In the genomic region with DNA sequence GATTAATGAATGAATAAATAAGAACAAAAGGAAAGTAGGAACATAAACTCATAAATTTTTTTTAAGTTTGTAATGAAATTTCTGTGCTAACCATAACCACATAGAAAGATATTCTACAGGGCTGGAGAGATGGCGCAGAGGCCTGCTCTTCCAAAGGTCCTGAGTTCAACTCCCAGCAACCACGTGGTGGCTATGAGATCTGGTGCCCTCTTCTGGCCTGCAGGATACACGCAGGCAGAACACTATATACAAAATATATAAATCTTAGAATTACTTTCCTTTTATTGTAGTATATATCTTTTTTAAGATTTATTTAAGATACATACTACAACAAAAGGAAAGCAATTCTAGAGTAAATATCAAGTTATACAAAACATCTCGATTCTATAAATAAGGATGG, we compare ENCODE assay signal across 15 mouse cellular contexts. TPM values are rescaled to one million over a fixed set of nuclear protein-coding genes. Genes with fewer than 3 reads are reported as not detected.
DNase-seq lines count a peak whose midpoint lies in the region; ATAC-seq and TF ChIP-seq lines count a peak whose summit lies in the region.
"Had no signal": no experiment of that assay in that cellular context is flagged by ENCODE, and none has a peak within 500 bp of the region (broad histone marks: within the 10 kb centered on the region; RNA-seq: fewer than 3 reads in every experiment).

No protein-coding gene starts in this region.

- 87% methylated on average over 4 of the region's 4 CpGs for WGBS in kidney, postnatal 0 days
- WGBS in liver, embryonic 14.5 days (ENCODE audit: insufficient replicate concordance) = 64% methylated on average over 4 of the region's 4 CpGs

- no peak overlapping the region for H3K4me2 ChIP-seq in kidney, postnatal 0 days (ENCODE audit: low read length)
- H3K4me2 ChIP-seq in liver, embryonic 14.5 days (ENCODE audit: low read depth) = no peak overlapping the region
- H3K4me2 ChIP-seq: embryonic facial prominence, embryonic 13.5 days; limb, embryonic 15.5 days had no signal

- DNase-seq in kidney, postnatal 0 days (ENCODE audit: low spot score) = no peak
- DNase-seq in kidney, postnatal 10 days = no peak
- peak; percentile 38 for DNase-seq in A20 (ENCODE audit: low read depth, low spot score)
- DNase-seq in liver, embryonic 14.5 days (ENCODE audit: low read depth in 3 of 3, low spot score in 3 of 3) = no peak
- no peak for DNase-seq in adrenal gland, adult 8-10 months
- no peak for DNase-seq in kidney, postnatal 25 days
- DNase-seq in spleen, postnatal 36 days (ENCODE audit: low spot score in 2 of 2) = no peak
- DNase-seq: adrenal gland, postnatal 36 days; cerebellum, adult 9-10 months; kidney, adult 8-10 months; right cerebral cortex, postnatal 14 days had no signal

- H3K36me3 ChIP-seq in kidney, postnatal 0 days (ENCODE audit: insufficient read depth, low read length) = peaks cover 18% of the 10 kb centered on the region
- peaks cover 48% of the 10 kb centered on the region for H3K36me3 ChIP-seq in ES-Bruce4 (ENCODE audit: control insufficient read depth, insufficient read depth, low read length, poor library complexity, severe bottlenecking)
- no peaks in the 10 kb centered on the region; the same call in 1 of the 2 replicates for H3K36me3 ChIP-seq in liver, embryonic 14.5 days (replicated peaks; ENCODE audit: control insufficient read depth, insufficient read depth, low read depth)

- no peak overlapping the region for H3K4me3 ChIP-seq in kidney, postnatal 0 days (replicated peaks; ENCODE audit: low read depth, low read length)
- no peak overlapping the region for H3K4me3 ChIP-seq in ES-Bruce4 (ENCODE audit: low read depth, low read length)
- H3K4me3 ChIP-seq in liver, embryonic 14.5 days (ENCODE audit: insufficient read depth in 1 of 2, low read depth in 2 of 2, low read length in 2 of 2) = no peak overlapping the region
- H3K4me3 ChIP-seq: embryonic facial prominence, embryonic 13.5 days; limb, embryonic 15.5 days had no signal

- no peak for TF ChIP-seq EP300 in ES-Bruce4 (IDR thresholded peaks at IDR 0.05; ENCODE audit: insufficient read depth, low read depth, low read length)
- TF ChIP-seq EP300 in liver, embryonic 14.5 days (IDR thresholded peaks at IDR 0.05; ENCODE audit: low read depth) = no peak

- H3K4me1 ChIP-seq in kidney, postnatal 0 days (replicated peaks; ENCODE audit: insufficient read depth, low read length) = peaks cover 11% of the 10 kb centered on the region
- peaks cover 2% of the 10 kb centered on the region for H3K4me1 ChIP-seq in ES-Bruce4 (ENCODE audit: control insufficient read depth, insufficient read depth, low read length)
- peaks cover 6 to 11% of the 10 kb centered on the region in 2 experiments for H3K4me1 ChIP-seq in liver, embryonic 14.5 days (replicated peaks; ENCODE audit: control insufficient read depth in 2 of 2, insufficient read depth in 2 of 2, low read length in 1 of 2)
- H3K4me1 ChIP-seq: limb, embryonic 15.5 days had no signal

- peak; percentile 48 for TF ChIP-seq CTCF in kidney, postnatal 0 days (IDR thresholded peaks at IDR 0.05; ENCODE audit: low read depth)
- peak; percentile 40 for TF ChIP-seq CTCF in ES-Bruce4 (IDR thresholded peaks at IDR 0.05; ENCODE audit: low read depth, low read length)
- peak; percentile 65 for TF ChIP-seq CTCF in liver, embryonic 14.5 days (IDR thresholded peaks at IDR 0.05; ENCODE audit: low read depth)

- no peak overlapping the region for H3K9ac ChIP-seq in kidney, postnatal 0 days (ENCODE audit: low read depth, low read length)
- no peak overlapping the region for H3K9ac ChIP-seq in ES-Bruce4 (ENCODE audit: low read depth, poor library complexity, severe bottlenecking)
- H3K9ac ChIP-seq in liver, embryonic 14.5 days (replicated peaks) = no peak overlapping the region
- H3K9ac ChIP-seq: embryonic facial prominence, embryonic 13.5 days; limb, embryonic 15.5 days had no signal

- H3K9me3 ChIP-seq in kidney, postnatal 0 days (replicated peaks; ENCODE audit: low read length) = no peaks in the 10 kb centered on the region
- H3K9me3 ChIP-seq in ES-Bruce4 (replicated peaks; ENCODE audit: control insufficient read depth, insufficient read depth, low read length, poor library complexity, severe bottlenecking) = no peaks in the 10 kb centered on the region
- H3K9me3 ChIP-seq in liver, embryonic 14.5 days (ENCODE audit: control insufficient read depth, low read length) = no peaks in the 10 kb centered on the region
- H3K9me3 ChIP-seq: embryonic facial prominence, embryonic 13.5 days; limb, embryonic 15.5 days had no signal

- no peak for ATAC-seq in kidney, postnatal 0 days (replicated peaks; ENCODE audit: low FRiP score, low read depth)
- no peak for ATAC-seq in liver, embryonic 14.5 days (ENCODE audit: insufficient read depth)
- ATAC-seq: forebrain, embryonic 14.5 days had no signal

- H3K27ac ChIP-seq in kidney, postnatal 0 days = no peak overlapping the region
- no peak overlapping the region for H3K27ac ChIP-seq in ES-Bruce4 (ENCODE audit: insufficient read depth, low read length)
- no peak overlapping the region for H3K27ac ChIP-seq in liver, embryonic 14.5 days
- H3K27ac ChIP-seq: embryonic facial prominence, embryonic 13.5 days; limb, embryonic 15.5 days had no signal

- H3K27me3 ChIP-seq in kidney, postnatal 0 days (ENCODE audit: insufficient read depth, low read length) = no peaks in the 10 kb centered on the region
- no peaks in the 10 kb centered on the region for H3K27me3 ChIP-seq in ES-Bruce4 (ENCODE audit: control insufficient read depth, insufficient read depth, low read length, poor library complexity, severe bottlenecking)
- no peaks in the 10 kb centered on the region for H3K27me3 ChIP-seq in liver, embryonic 14.5 days (ENCODE audit: control insufficient read depth, insufficient read depth, low read length)
- H3K27me3 ChIP-seq: embryonic facial prominence, embryonic 13.5 days; limb, embryonic 15.5 days had no signal

- no peak for TF ChIP-seq POLR2A in ES-Bruce4 (IDR thresholded peaks at IDR 0.05; ENCODE audit: insufficient read depth, low read length)

RNA-seq across cellular contexts. Expression of gene Gnpnat1, which starts 21.8 kb away (rescaled TPM):
- 79.0 and 83.3 TPM in 2 replicates for polyA plus RNA-seq in kidney, postnatal 0 days (2015; fragmentation: Nextera tagmentation; extraction: Ambion mirVana)
- 96.6 and 98.5 TPM in 2 replicates for polyA plus RNA-seq in ES-Bruce4 (2011; ENCODE audit: insufficient read depth, insufficient read length, low read depth, missing spikeins)
- polyA plus RNA-seq in liver, embryonic 14.5 days (2012; rRNA removed) = 5.4 and 8.9 TPM in 2 replicates
- polyA plus RNA-seq in liver, embryonic 14.5 days (2014; fragmentation: Nextera tagmentation; extraction: Ambion mirVana) = 30.4 and 31.0 TPM in 2 replicates
- 10 to 100 TPM; 26.6 to 37.7 (median 31.8) TPM for total RNA-seq in adrenal gland, adult 8-10 months (2022)

RNA-seq across cellular contexts. Expression of gene Styx, which starts 32.0 kb away (rescaled TPM):
- polyA plus RNA-seq in kidney, postnatal 0 days (2015; fragmentation: Nextera tagmentation; extraction: Ambion mirVana) = 79.9 and 82.3 TPM in 2 replicates
- polyA plus RNA-seq in ES-Bruce4 (2011; ENCODE audit: insufficient read depth, insufficient read length, low read depth, missing spikeins) = 31.1 and 36.7 TPM in 2 replicates
- 2.4 and 3.8 TPM in 2 replicates for polyA plus RNA-seq in liver, embryonic 14.5 days (2012; rRNA removed)
- polyA plus RNA-seq in liver, embryonic 14.5 days (2014; fragmentation: Nextera tagmentation; extraction: Ambion mirVana) = 15.5 and 21.3 TPM in 2 replicates
- 10 to 100 TPM; 20.7 to 25.4 (median 22.1) TPM for total RNA-seq in adrenal gland, adult 8-10 months (2022)

RNA-seq across cellular contexts. Expression of gene Psmc6, which starts 53.3 kb away (rescaled TPM):
- polyA plus RNA-seq in kidney, postnatal 0 days (2015; fragmentation: Nextera tagmentation; extraction: Ambion mirVana) = 146 and 147 TPM in 2 replicates
- polyA plus RNA-seq in ES-Bruce4 (2011; ENCODE audit: insufficient read depth, insufficient read length, low read depth, missing spikeins) = 571 and 612 TPM in 2 replicates
- polyA plus RNA-seq in liver, embryonic 14.5 days (2012; rRNA removed) = 29.4 and 58.1 TPM in 2 replicates
- polyA plus RNA-seq in liver, embryonic 14.5 days (2014; fragmentation: Nextera tagmentation; extraction: Ambion mirVana) = 113 and 115 TPM in 2 replicates
- 100 to 1,000 TPM; 101 to 144 (median 136) TPM for total RNA-seq in adrenal gland, adult 8-10 months (2022)
